Mouse (Mus musculus) CH12.LX (cell line): Measurements from ENCODE around the gene 6430531B16Rik.

Experiments
- MAFK ChIP-seq: IDR thresholded peaks from 2 replicates; pipeline ENCODE4 v1.6.1; 2011; ENCODE audit warnings: low read length, improper control_type of control experiment; ENCODE audit not compliant: insufficient replicate concordance
- MYC ChIP-seq: IDR thresholded peaks from 2 replicates; pipeline ENCODE4 v1.6.1; 2011; ENCODE audit warnings: low read depth, mild to moderate bottlenecking, improper control_type of control experiment, low read length
- TBP ChIP-seq: conservative IDR thresholded peaks from 2 replicates; pipeline ENCODE4 v1.6.1; 2011; ENCODE audit warnings: low read depth, low read length, improper control_type of control experiment
- TCF12 ChIP-seq: IDR thresholded peaks from 2 replicates; pipeline ENCODE4 v1.6.1; 2014; ENCODE audit warnings: low read depth, mild to moderate bottlenecking, inconsistent platforms, low read length, improper control_type of control experiment
- USF1 ChIP-seq: IDR thresholded peaks from 2 replicates; pipeline ENCODE4 v1.6.1; 2014; ENCODE audit warnings: low read depth, mild to moderate bottlenecking, inconsistent platforms, low read length, improper control_type of control experiment
- ZKSCAN1 ChIP-seq: IDR thresholded peaks from 2 replicates; pipeline ENCODE4 v1.6.1; 2012; ENCODE audit warnings: low read depth, inconsistent platforms, low read length, improper control_type of control experiment, borderline replicate concordance

- TF ChIP-seq ZKSCAN1: no peak
- no peak for TF ChIP-seq MYC
- no peak for TF ChIP-seq TCF12
- no peak for TF ChIP-seq MAFK
- TF ChIP-seq TBP: no peak
- no peak for TF ChIP-seq USF1
Observed at GRCm38 (mm10) chr7:139946032-139946431, 32.5 kb downstream of the 6430531B16Rik start.
